Mouse (Mus musculus): ENCODE data around the gene Ndufs8. TPM values are rescaled to one million over a fixed set of nuclear protein-coding genes. Genes with fewer than 3 reads are reported as not detected.

Ndufs8 gene
- polyA plus RNA-seq, 1 experiment from 2014 or later, result 361 TPM

GRCm38 (mm10) chr19:3875045-3875444, 37.5 kb downstream of the Ndufs8 start:
- Histone ChIP-seq H3K27ac (ENCODE audit: low read length) (no peak overlapping the region), H3K4me1 (ENCODE audit: control insufficient read depth, insufficient read depth, low read length) (0 out of 2 replicates have a peak, but pooled peaks cover 10% of the 10 kb centered on the region), H3K9ac (replicated peaks; ENCODE audit: low read depth, low read length) (no peak overlapping the region), H3K9me3 (ENCODE audit: control insufficient read depth, low read depth, low read length) (no peaks in the 10 kb centered on the region), H3K4me2 (replicated peaks; ENCODE audit: low read depth, low read length) (no peak overlapping the region), H3K4me3 (ENCODE audit: low read depth, low read length) (no peak overlapping the region), H3K36me3 (ENCODE audit: control insufficient read depth, insufficient read depth, low read length) (peaks cover 4% of the 10 kb centered on the region), H3K27me3 (ENCODE audit: control insufficient read depth, insufficient read depth, low read length) (no peaks in the 10 kb centered on the region)
- 69% methylated on average over 7 of the region's 7 CpGs for WGBS
- no peak for ATAC-seq (ENCODE audit: insufficient number of reproducible peaks, insufficient read depth, low FRiP score, low read depth)

- peaks cover 4% of the 10 kb centered on the region for H3K36me3 ChIP-seq (ENCODE audit: control insufficient read depth, insufficient read depth, low read length)
- H3K4me1 ChIP-seq (ENCODE audit: control insufficient read depth, insufficient read depth, low read length), result 0 out of 2 replicates have a peak, but pooled peaks cover 13% of the 10 kb centered on the region
- H3K9me3 ChIP-seq (ENCODE audit: control insufficient read depth, low read depth, low read length), result no peaks in the 10 kb centered on the region
- H3K4me3 ChIP-seq (ENCODE audit: low read depth, low read length), result no peak overlapping the region
- no peak overlapping the region for H3K27ac ChIP-seq (ENCODE audit: low read length)
- no peak overlapping the region for H3K4me2 ChIP-seq (replicated peaks; ENCODE audit: low read depth, low read length)
- no peak for ATAC-seq (ENCODE audit: insufficient number of reproducible peaks, insufficient read depth, low FRiP score, low read depth)
- H3K27me3 ChIP-seq (ENCODE audit: control insufficient read depth, insufficient read depth, low read length), result no peaks in the 10 kb centered on the region
- WGBS, result 47% methylated on average over 4 of the region's 4 CpGs
- no peak overlapping the region for H3K9ac ChIP-seq (replicated peaks; ENCODE audit: low read depth, low read length)
These were observed 40.2 kb downstream of the Ndufs8 start for GRCm38 (mm10) chr19:3872373-3872772.

- H3K9me3 ChIP-seq (ENCODE audit: control insufficient read depth, low read depth, low read length), result no peaks in the 10 kb centered on the region
- no peak overlapping the region for H3K4me3 ChIP-seq (ENCODE audit: low read depth, low read length)
- no peak for ATAC-seq (ENCODE audit: insufficient number of reproducible peaks, insufficient read depth, low FRiP score, low read depth)
- no peak overlapping the region for H3K9ac ChIP-seq (replicated peaks; ENCODE audit: low read depth, low read length)
- H3K27me3 ChIP-seq (ENCODE audit: control insufficient read depth, insufficient read depth, low read length), result no peaks in the 10 kb centered on the region
- 0 out of 2 replicates have a peak, but pooled peaks cover 13% of the 10 kb centered on the region for H3K4me1 ChIP-seq (ENCODE audit: control insufficient read depth, insufficient read depth, low read length)
- H3K36me3 ChIP-seq (ENCODE audit: control insufficient read depth, insufficient read depth, low read length), result peaks cover 4% of the 10 kb centered on the region; the same call in 1 of the 2 replicates
- no peak overlapping the region for H3K27ac ChIP-seq (ENCODE audit: low read length)
- no peak overlapping the region for H3K4me2 ChIP-seq (replicated peaks; ENCODE audit: low read depth, low read length)
These were observed 41.1 kb downstream of the Ndufs8 start for GRCm38 (mm10) chr19:3871468-3871867.

GRCm38 (mm10) chr19:3868290-3868689, 44.3 kb downstream of the Ndufs8 start:
- H3K27me3 ChIP-seq (ENCODE audit: control insufficient read depth, insufficient read depth, low read length), result no peaks in the 10 kb centered on the region
- H3K9ac ChIP-seq (replicated peaks; ENCODE audit: low read depth, low read length), result no peak overlapping the region
- no peaks in the 10 kb centered on the region for H3K9me3 ChIP-seq (ENCODE audit: control insufficient read depth, low read depth, low read length)
- no peak overlapping the region for H3K4me3 ChIP-seq (ENCODE audit: low read depth, low read length)
- 0 out of 2 replicates have a peak, but pooled peaks cover 13% of the 10 kb centered on the region for H3K4me1 ChIP-seq (ENCODE audit: control insufficient read depth, insufficient read depth, low read length)
- no peak overlapping the region for H3K4me2 ChIP-seq (replicated peaks; ENCODE audit: low read depth, low read length)
- peaks cover 7% of the 10 kb centered on the region; the same call in 1 of the 2 replicates for H3K36me3 ChIP-seq (ENCODE audit: control insufficient read depth, insufficient read depth, low read length)
- ATAC-seq (ENCODE audit: insufficient number of reproducible peaks, insufficient read depth, low FRiP score, low read depth), result no peak
- H3K27ac ChIP-seq (ENCODE audit: low read length), result no peak overlapping the region
- WGBS, result 85% methylated on average over 1 of the region's 1 CpGs

GRCm38 (mm10) chr19:3864960-3865359, 47.6 kb downstream of the Ndufs8 start:
- no peak overlapping the region for H3K4me2 ChIP-seq (replicated peaks; ENCODE audit: low read depth, low read length)
- 81% methylated on average over 2 of the region's 2 CpGs for WGBS
- 0 out of 2 replicates have a peak, but pooled peaks cover 3% of the 10 kb centered on the region for H3K4me1 ChIP-seq (ENCODE audit: control insufficient read depth, insufficient read depth, low read length)
- no peak overlapping the region for H3K4me3 ChIP-seq (ENCODE audit: low read depth, low read length)
- H3K27me3 ChIP-seq (ENCODE audit: control insufficient read depth, insufficient read depth, low read length), result no peaks in the 10 kb centered on the region
- H3K27ac ChIP-seq (ENCODE audit: low read length), result no peak overlapping the region
- ATAC-seq (ENCODE audit: insufficient number of reproducible peaks, insufficient read depth, low FRiP score, low read depth), result no peak
- peaks cover 7% of the 10 kb centered on the region; the same call in 1 of the 2 replicates for H3K36me3 ChIP-seq (ENCODE audit: control insufficient read depth, insufficient read depth, low read length)
- no peak overlapping the region for H3K9ac ChIP-seq (replicated peaks; ENCODE audit: low read depth, low read length)
- no peaks in the 10 kb centered on the region for H3K9me3 ChIP-seq (ENCODE audit: control insufficient read depth, low read depth, low read length)

GRCm38 (mm10) chr19:3862713-3863112, 49.9 kb downstream of the Ndufs8 start:
- Histone ChIP-seq H3K36me3 (ENCODE audit: control insufficient read depth, insufficient read depth, low read length) (peaks cover 7% of the 10 kb centered on the region; the same call in 1 of the 2 replicates), H3K27ac (ENCODE audit: low read length) (no peak overlapping the region), H3K9me3 (ENCODE audit: control insufficient read depth, low read depth, low read length) (no peaks in the 10 kb centered on the region), H3K27me3 (ENCODE audit: control insufficient read depth, insufficient read depth, low read length) (no peaks in the 10 kb centered on the region), H3K4me1 (ENCODE audit: control insufficient read depth, insufficient read depth, low read length) (no peaks in the 10 kb centered on the region), H3K4me2 (replicated peaks; ENCODE audit: low read depth, low read length) (no peak overlapping the region), H3K9ac (replicated peaks; ENCODE audit: low read depth, low read length) (no peak overlapping the region), H3K4me3 (ENCODE audit: low read depth, low read length) (no peak overlapping the region)
- ATAC-seq (ENCODE audit: insufficient number of reproducible peaks, insufficient read depth, low FRiP score, low read depth), result no peak
- 64% methylated on average over 2 of the region's 2 CpGs for WGBS

Other genes with a start within 250 kb of the Ndufs8 start
- 10.3 and 11.3 TPM in 2 replicates for gene Lrp5, start 226.2 kb downstream of the Ndufs8 start, polyA plus RNA-seq (2014; fragmentation: Nextera tagmentation; extraction: Ambion mirVana)
- gene 1810055G02Rik, start 204.5 kb downstream of the Ndufs8 start, polyA plus RNA-seq (2014; fragmentation: Nextera tagmentation; extraction: Ambion mirVana), result 37.4 and 44.3 TPM in 2 replicates
- 40.3 and 41.5 TPM in 2 replicates for gene Kmt5b, start 145.4 kb downstream of the Ndufs8 start, polyA plus RNA-seq (2014; fragmentation: Nextera tagmentation; extraction: Ambion mirVana)
- 59.8 and 60.8 TPM in 2 replicates for gene Chka, start 61.0 kb downstream of the Ndufs8 start, polyA plus RNA-seq (2014; fragmentation: Nextera tagmentation; extraction: Ambion mirVana)
- 28.4 and 30.9 TPM in 2 replicates for gene Tcirg1, start 5.6 kb downstream of the Ndufs8 start, polyA plus RNA-seq (2014; fragmentation: Nextera tagmentation; extraction: Ambion mirVana)
- 1.2 and 2.4 TPM in 2 replicates for gene Aldh3b1, start 17.0 kb upstream of the Ndufs8 start, polyA plus RNA-seq (2014; fragmentation: Nextera tagmentation; extraction: Ambion mirVana)
- 13.1 and 15.4 TPM in 2 replicates for gene Unc93b1, start 22.4 kb upstream of the Ndufs8 start, polyA plus RNA-seq (2014; fragmentation: Nextera tagmentation; extraction: Ambion mirVana)
- gene Aldh3b3, start 45.9 kb upstream of the Ndufs8 start, polyA plus RNA-seq (2014; fragmentation: Nextera tagmentation; extraction: Ambion mirVana), result 0.09 TPM in 1 of 2 replicates, not detected in the other
- gene Aldh3b2, start 59.6 kb upstream of the Ndufs8 start, polyA plus RNA-seq (2014; fragmentation: Nextera tagmentation; extraction: Ambion mirVana), result 11.7 and 14.4 TPM in 2 replicates
- gene Acy3, start 73.8 kb upstream of the Ndufs8 start, polyA plus RNA-seq (2014; fragmentation: Nextera tagmentation; extraction: Ambion mirVana), result 7.8 and 8.8 TPM in 2 replicates
- not detected in 2 replicates for gene Tbx10, start 80.0 kb upstream of the Ndufs8 start, polyA plus RNA-seq (2014; fragmentation: Nextera tagmentation; extraction: Ambion mirVana)
- 30.9 and 42.2 TPM in 2 replicates for gene Nudt8, start 87.8 kb upstream of the Ndufs8 start, polyA plus RNA-seq (2014; fragmentation: Nextera tagmentation; extraction: Ambion mirVana)
- 3.3 TPM in 2 replicates for gene Gm49405, start 87.9 kb upstream of the Ndufs8 start, polyA plus RNA-seq (2014; fragmentation: Nextera tagmentation; extraction: Ambion mirVana)
- gene Doc2g, start 90.5 kb upstream of the Ndufs8 start, polyA plus RNA-seq (2014; fragmentation: Nextera tagmentation; extraction: Ambion mirVana), result 4.5 TPM in 2 replicates
- gene Ndufv1, start 100.0 kb upstream of the Ndufs8 start, polyA plus RNA-seq (2014; fragmentation: Nextera tagmentation; extraction: Ambion mirVana), result 195 and 205 TPM in 2 replicates
- gene Gstp1, start 125.2 kb upstream of the Ndufs8 start, polyA plus RNA-seq (2014; fragmentation: Nextera tagmentation; extraction: Ambion mirVana), result 635 and 672 TPM in 2 replicates
- gene Gstp2, start 133.2 kb upstream of the Ndufs8 start, polyA plus RNA-seq (2014; fragmentation: Nextera tagmentation; extraction: Ambion mirVana), result 10.4 and 18.0 TPM in 2 replicates
- not detected in 2 replicates for gene Gstp3, start 146.8 kb upstream of the Ndufs8 start, polyA plus RNA-seq (2014; fragmentation: Nextera tagmentation; extraction: Ambion mirVana)
- gene Cabp2, start 168.8 kb upstream of the Ndufs8 start, polyA plus RNA-seq (2014; fragmentation: Nextera tagmentation; extraction: Ambion mirVana), result not detected in 2 replicates
- gene Cdk2ap2, start 184.4 kb upstream of the Ndufs8 start, polyA plus RNA-seq (2014; fragmentation: Nextera tagmentation; extraction: Ambion mirVana), result 74.1 and 91.0 TPM in 2 replicates
- 9.2 and 10.8 TPM in 2 replicates for gene Pitpnm1, start 187.2 kb upstream of the Ndufs8 start, polyA plus RNA-seq (2014; fragmentation: Nextera tagmentation; extraction: Ambion mirVana)
- 95.3 and 101 TPM in 2 replicates for gene Aip, start 213.1 kb upstream of the Ndufs8 start, polyA plus RNA-seq (2014; fragmentation: Nextera tagmentation; extraction: Ambion mirVana)
- not detected in 2 replicates for gene Gpr152, start 227.0 kb upstream of the Ndufs8 start, polyA plus RNA-seq (2014; fragmentation: Nextera tagmentation; extraction: Ambion mirVana)
- not detected in 2 replicates for gene Cabp4, start 231.3 kb upstream of the Ndufs8 start, polyA plus RNA-seq (2014; fragmentation: Nextera tagmentation; extraction: Ambion mirVana)
- gene Coro1b, start 235.8 kb upstream of the Ndufs8 start, polyA plus RNA-seq (2014; fragmentation: Nextera tagmentation; extraction: Ambion mirVana), result 149 and 152 TPM in 2 replicates
- 1.9 and 2.6 TPM in 2 replicates for gene Ptprcap, start 240.8 kb upstream of the Ndufs8 start, polyA plus RNA-seq (2014; fragmentation: Nextera tagmentation; extraction: Ambion mirVana)